Mouse (Mus musculus): ENCODE results near the gene Sqstm1. TPM values are rescaled to one million over a fixed set of nuclear protein-coding genes. Genes with fewer than 3 reads are reported as not detected.

Sqstm1 gene
- polyA plus RNA-seq, 1 experiment from 2014 or later, result 261 TPM

DNA sequence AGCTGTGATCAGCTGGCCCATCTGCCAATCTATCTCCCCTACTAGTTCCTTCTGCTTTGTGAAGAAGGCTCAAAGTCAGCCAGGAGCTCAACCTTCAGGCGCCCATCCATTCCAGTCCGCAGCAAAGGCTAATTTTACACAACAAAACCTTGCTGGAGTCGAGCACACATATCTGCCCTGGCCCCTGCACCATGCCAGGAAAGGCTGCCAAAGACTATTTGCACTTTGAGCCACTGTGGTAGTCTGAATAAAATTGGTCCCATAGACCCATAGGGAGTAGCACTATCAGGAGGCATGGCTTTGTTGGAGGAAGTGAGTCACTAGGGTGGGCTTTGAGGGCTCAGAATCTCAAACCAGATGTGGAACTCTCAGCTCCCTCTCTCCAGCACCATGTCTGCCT is 5.2 kb downstream of the Sqstm1 start:
- WGBS, result 61% methylated on average over 3 of the region's 3 CpGs
- Histone ChIP-seq H3K27me3 (ENCODE audit: control insufficient read depth, insufficient read depth, low read length) (no peaks in the 10 kb centered on the region), H3K4me2 (ENCODE audit: low read depth, low read length) (no peak overlapping the region), H3K36me3 (ENCODE audit: control insufficient read depth, insufficient read depth) (peaks cover 64% of the 10 kb centered on the region), H3K9me3 (replicated peaks; ENCODE audit: control insufficient read depth, low read length) (no peaks in the 10 kb centered on the region), H3K9ac (ENCODE audit: low read length) (no peak overlapping the region), H3K4me1 (ENCODE audit: control insufficient read depth, insufficient read depth, low read length) (peaks cover 12% of the 10 kb centered on the region), H3K27ac (ENCODE audit: low read length) (no peak overlapping the region), H3K4me3 (ENCODE audit: low read length) (no peak overlapping the region)
- ATAC-seq (replicated peaks; ENCODE audit: extremely low read depth, insufficient read depth, low FRiP score), result no peak

DNA sequence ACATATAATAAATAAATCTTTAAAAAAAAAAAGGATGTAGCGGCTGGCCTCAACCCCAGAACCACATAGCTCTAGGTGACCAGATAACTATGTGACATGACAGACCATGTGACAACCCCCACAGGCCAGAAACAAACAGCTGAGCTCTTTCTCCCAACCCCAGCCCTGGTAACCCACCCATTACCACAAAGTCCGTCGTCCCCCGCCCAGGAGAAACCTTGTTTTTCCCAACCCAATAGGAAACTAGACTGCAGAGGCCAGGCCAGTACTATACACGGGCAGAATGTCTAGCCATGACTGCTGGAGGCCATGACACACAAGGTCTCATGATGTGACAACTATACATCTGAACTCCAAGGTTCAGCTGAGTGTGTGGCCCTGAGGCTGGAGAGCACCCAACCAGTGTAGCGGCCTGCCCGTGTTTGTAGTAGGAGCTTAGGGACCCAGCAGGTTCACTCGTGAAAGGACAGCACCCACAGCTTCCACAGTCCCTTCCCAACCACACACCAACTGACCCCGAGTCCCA is 7.3 kb downstream of the Sqstm1 start:
- H3K9ac ChIP-seq (ENCODE audit: low read length), result no peak overlapping the region
- H3K27ac ChIP-seq (ENCODE audit: low read length), result no peak overlapping the region
- H3K4me1 ChIP-seq (ENCODE audit: control insufficient read depth, insufficient read depth, low read length), result 0 out of 2 replicates have a peak, but pooled peaks cover 2% of the 10 kb centered on the region
- peaks cover 80% of the 10 kb centered on the region for H3K36me3 ChIP-seq (ENCODE audit: control insufficient read depth, insufficient read depth)
- H3K27me3 ChIP-seq (ENCODE audit: control insufficient read depth, insufficient read depth, low read length), result no peaks in the 10 kb centered on the region
- WGBS, result 95% methylated on average over 9 of the region's 9 CpGs
- no peak overlapping the region for H3K4me3 ChIP-seq (ENCODE audit: low read length)
- ATAC-seq (replicated peaks; ENCODE audit: extremely low read depth, insufficient read depth, low FRiP score), result no peak
- no peaks in the 10 kb centered on the region for H3K9me3 ChIP-seq (replicated peaks; ENCODE audit: control insufficient read depth, low read length)
- H3K4me2 ChIP-seq (ENCODE audit: low read depth, low read length), result no peak overlapping the region

DNA sequence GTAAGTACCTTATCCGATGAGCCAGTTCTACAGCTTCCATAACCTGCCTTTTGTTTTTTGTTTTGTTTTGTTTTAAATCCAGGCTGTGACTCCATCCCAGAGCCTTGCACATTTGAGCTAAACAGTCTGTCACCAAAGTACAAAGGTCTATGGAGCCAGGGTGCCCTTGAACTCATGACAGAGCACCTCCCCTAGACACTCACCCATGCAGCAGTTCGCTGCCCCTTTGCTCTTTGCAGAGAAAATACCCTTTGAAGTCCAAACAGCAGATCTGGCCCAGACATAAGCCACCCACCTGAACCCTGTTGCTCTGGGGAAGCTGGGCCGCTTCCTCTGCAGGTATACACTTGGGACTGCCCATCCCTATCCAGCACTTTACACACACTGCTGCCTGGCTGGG is 9.0 kb downstream of the Sqstm1 start:
- Histone ChIP-seq H3K36me3 (ENCODE audit: control insufficient read depth, insufficient read depth) (peaks cover 75% of the 10 kb centered on the region), H3K9me3 (replicated peaks; ENCODE audit: control insufficient read depth, low read length) (no peaks in the 10 kb centered on the region), H3K27ac (ENCODE audit: low read length) (no peak overlapping the region), H3K27me3 (ENCODE audit: control insufficient read depth, insufficient read depth, low read length) (no peaks in the 10 kb centered on the region), H3K4me1 (ENCODE audit: control insufficient read depth, insufficient read depth, low read length) (0 out of 2 replicates have a peak, but pooled peaks cover 2% of the 10 kb centered on the region), H3K4me3 (ENCODE audit: low read length) (no peak overlapping the region), H3K4me2 (ENCODE audit: low read depth, low read length) (no peak overlapping the region), H3K9ac (ENCODE audit: low read length) (no peak overlapping the region)
- no peak for ATAC-seq (replicated peaks; ENCODE audit: extremely low read depth, insufficient read depth, low FRiP score)
- WGBS, result 91% methylated on average over 3 of the region's 3 CpGs

DNA sequence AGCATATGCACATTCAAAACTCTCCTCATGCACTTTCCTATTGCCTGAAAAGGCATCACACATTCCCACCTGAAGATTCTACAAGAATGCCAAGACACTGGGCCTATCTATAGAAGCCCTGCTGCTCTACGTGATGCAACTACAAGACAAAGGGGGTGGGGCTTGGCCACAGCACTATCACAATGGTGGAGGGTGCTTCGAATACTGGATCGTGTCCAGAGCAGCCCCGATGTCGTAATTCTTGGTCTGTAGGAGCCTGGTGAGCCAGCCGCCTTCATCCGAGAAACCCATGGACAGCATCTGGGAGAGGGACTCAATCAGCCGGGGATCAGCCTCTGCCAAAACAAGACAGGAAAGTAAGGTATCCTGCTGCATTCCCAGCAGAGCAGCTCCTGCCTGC is 10.0 kb downstream of the Sqstm1 start:
- Histone ChIP-seq H3K27me3 (ENCODE audit: control insufficient read depth, insufficient read depth, low read length) (no peaks in the 10 kb centered on the region), H3K27ac (ENCODE audit: low read length) (no peak overlapping the region), H3K4me1 (ENCODE audit: control insufficient read depth, insufficient read depth, low read length) (no peaks in the 10 kb centered on the region), H3K9ac (ENCODE audit: low read length) (no peak overlapping the region), H3K36me3 (ENCODE audit: control insufficient read depth, insufficient read depth) (peaks cover 66% of the 10 kb centered on the region), H3K9me3 (replicated peaks; ENCODE audit: control insufficient read depth, low read length) (no peaks in the 10 kb centered on the region), H3K4me3 (ENCODE audit: low read length) (no peak overlapping the region), H3K4me2 (ENCODE audit: low read depth, low read length) (no peak overlapping the region)
- ATAC-seq (replicated peaks; ENCODE audit: extremely low read depth, insufficient read depth, low FRiP score), result no peak
- 52% methylated on average over 8 of the region's 8 CpGs for WGBS

DNA sequence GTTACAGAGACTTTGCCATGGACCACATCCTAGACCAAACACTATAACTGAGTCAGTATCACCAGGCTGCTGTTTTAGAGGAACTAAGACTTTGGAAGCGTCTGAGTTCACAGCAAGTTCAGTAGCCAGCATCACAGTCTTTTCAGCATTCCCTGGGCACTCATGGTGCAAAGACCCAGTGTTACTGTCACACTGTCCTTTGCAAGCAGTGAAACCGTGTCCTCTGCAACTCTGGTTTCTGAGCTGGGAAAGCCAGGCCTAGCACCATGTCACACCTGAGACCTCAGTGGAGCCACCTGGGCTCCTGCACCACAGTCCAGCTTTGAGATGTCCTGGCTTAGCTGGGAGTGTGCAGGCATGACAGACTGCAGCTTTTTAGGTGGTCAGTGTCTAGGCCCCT is 11.7 kb downstream of the Sqstm1 start:
- no peaks in the 10 kb centered on the region for H3K4me1 ChIP-seq (ENCODE audit: control insufficient read depth, insufficient read depth, low read length)
- 88% methylated on average over 2 of the region's 2 CpGs for WGBS
- no peaks in the 10 kb centered on the region for H3K9me3 ChIP-seq (replicated peaks; ENCODE audit: control insufficient read depth, low read length)
- H3K27ac ChIP-seq (ENCODE audit: low read length), result no peak overlapping the region
- no peak overlapping the region for H3K9ac ChIP-seq (ENCODE audit: low read length)
- no peak overlapping the region for H3K4me2 ChIP-seq (ENCODE audit: low read depth, low read length)
- peaks cover 56% of the 10 kb centered on the region for H3K36me3 ChIP-seq (ENCODE audit: control insufficient read depth, insufficient read depth)
- H3K4me3 ChIP-seq (ENCODE audit: low read length), result no peak overlapping the region
- ATAC-seq (replicated peaks; ENCODE audit: extremely low read depth, insufficient read depth, low FRiP score), result no peak
- no peaks in the 10 kb centered on the region for H3K27me3 ChIP-seq (ENCODE audit: control insufficient read depth, insufficient read depth, low read length)

DNA sequence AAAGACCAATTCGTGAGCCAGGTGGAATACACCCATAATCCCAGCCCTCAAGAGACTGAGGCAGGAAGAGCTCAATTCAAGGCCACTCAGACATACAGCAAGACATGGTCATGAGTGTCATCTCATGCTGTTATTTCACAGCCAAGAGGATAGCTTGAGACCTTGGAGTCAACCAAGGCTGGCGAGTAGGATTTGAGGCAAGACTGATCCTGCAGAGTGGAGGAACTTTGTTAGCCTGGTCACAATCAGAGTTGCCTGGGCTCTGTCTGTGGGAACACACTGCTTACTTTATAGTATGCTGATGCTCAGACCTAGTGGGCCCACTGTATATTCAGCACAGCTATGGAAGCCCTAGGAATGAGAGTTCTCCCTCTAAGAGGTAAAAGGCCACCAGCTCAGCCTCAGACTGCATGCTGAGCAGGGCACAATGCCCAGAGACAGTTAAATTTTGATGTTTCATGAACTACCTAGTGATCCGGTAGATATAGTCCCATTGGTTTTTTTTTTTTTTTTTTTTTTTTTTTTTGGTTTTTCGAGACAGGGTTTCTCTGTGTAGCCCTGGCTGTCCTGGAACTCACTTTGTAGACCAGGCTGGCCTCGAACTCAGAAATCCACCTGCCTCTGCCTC is 12.3 kb downstream of the Sqstm1 start:
- no peak for ATAC-seq (replicated peaks; ENCODE audit: extremely low read depth, insufficient read depth, low FRiP score)
- no peaks in the 10 kb centered on the region for H3K4me1 ChIP-seq (ENCODE audit: control insufficient read depth, insufficient read depth, low read length)
- no peak overlapping the region for H3K27ac ChIP-seq (ENCODE audit: low read length)
- H3K4me2 ChIP-seq (ENCODE audit: low read depth, low read length), result no peak overlapping the region
- H3K4me3 ChIP-seq (ENCODE audit: low read length), result no peak overlapping the region
- H3K9ac ChIP-seq (ENCODE audit: low read length), result no peak overlapping the region
- H3K27me3 ChIP-seq (ENCODE audit: control insufficient read depth, insufficient read depth, low read length), result no peaks in the 10 kb centered on the region
- 75% methylated on average over 4 of the region's 5 CpGs for WGBS
- H3K36me3 ChIP-seq (ENCODE audit: control insufficient read depth, insufficient read depth), result peaks cover 53% of the 10 kb centered on the region
- no peaks in the 10 kb centered on the region for H3K9me3 ChIP-seq (replicated peaks; ENCODE audit: control insufficient read depth, low read length)

DNA sequence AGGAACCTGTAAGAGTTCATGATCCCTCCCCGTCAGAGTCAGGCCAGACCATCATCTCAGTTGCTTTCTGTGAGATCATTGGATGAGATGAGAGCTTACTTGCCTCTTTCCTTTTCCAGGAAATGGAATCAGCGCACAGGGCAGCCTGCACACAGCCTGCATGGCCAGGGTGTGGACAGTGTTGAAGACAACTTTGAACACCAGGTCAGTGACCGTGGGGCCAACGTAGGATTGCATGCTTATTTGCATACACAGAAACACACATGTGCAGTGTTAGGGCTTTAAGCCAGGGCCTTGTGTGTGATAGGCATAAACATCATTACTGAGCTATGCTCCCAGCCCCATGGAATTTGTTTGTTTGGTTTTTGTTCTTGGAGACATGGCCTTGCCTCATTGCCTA is 13.1 kb downstream of the Sqstm1 start:
- H3K4me3 ChIP-seq (ENCODE audit: low read length), result no peak overlapping the region
- WGBS, result 85% methylated on average over 4 of the region's 4 CpGs
- H3K4me1 ChIP-seq (ENCODE audit: control insufficient read depth, insufficient read depth, low read length), result no peaks in the 10 kb centered on the region
- peaks cover 47% of the 10 kb centered on the region for H3K36me3 ChIP-seq (ENCODE audit: control insufficient read depth, insufficient read depth)
- H3K27me3 ChIP-seq (ENCODE audit: control insufficient read depth, insufficient read depth, low read length), result no peaks in the 10 kb centered on the region
- H3K9ac ChIP-seq (ENCODE audit: low read length), result no peak overlapping the region
- no peak overlapping the region for H3K4me2 ChIP-seq (ENCODE audit: low read depth, low read length)
- no peaks in the 10 kb centered on the region for H3K9me3 ChIP-seq (replicated peaks; ENCODE audit: control insufficient read depth, low read length)
- ATAC-seq (replicated peaks; ENCODE audit: extremely low read depth, insufficient read depth, low FRiP score), result no peak
- H3K27ac ChIP-seq (ENCODE audit: low read length), result no peak overlapping the region

DNA sequence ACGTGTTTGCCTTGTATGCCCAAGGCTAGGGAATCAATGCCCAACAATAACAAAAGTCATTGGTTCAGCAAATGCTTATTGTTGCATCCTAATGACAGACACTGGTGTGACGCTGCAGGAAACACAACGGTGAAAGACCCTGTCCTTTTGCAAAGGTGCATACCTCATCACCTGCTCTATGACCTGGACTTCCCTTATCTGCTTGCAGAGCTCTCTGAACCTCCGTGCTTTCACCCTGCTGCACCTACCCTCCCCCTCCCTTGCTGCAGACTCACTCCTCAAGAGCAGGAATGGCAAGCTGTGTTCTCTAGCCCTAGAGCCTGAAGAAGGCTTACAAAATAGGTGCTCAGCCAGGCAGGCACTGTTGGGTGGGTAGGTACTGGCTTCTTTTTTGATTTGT is 15.8 kb downstream of the Sqstm1 start:
- 69% methylated on average over 4 of the region's 4 CpGs for WGBS
- 0 out of 2 replicates have a peak, but pooled peaks cover 3% of the 10 kb centered on the region for H3K4me1 ChIP-seq (ENCODE audit: control insufficient read depth, insufficient read depth, low read length)
- H3K9ac ChIP-seq (ENCODE audit: low read length), result no peak overlapping the region
- H3K9me3 ChIP-seq (replicated peaks; ENCODE audit: control insufficient read depth, low read length), result no peaks in the 10 kb centered on the region
- no peak for ATAC-seq (replicated peaks; ENCODE audit: extremely low read depth, insufficient read depth, low FRiP score)
- H3K4me3 ChIP-seq (ENCODE audit: low read length), result no peak overlapping the region
- H3K4me2 ChIP-seq (ENCODE audit: low read depth, low read length), result no peak overlapping the region
- H3K36me3 ChIP-seq (ENCODE audit: control insufficient read depth, insufficient read depth), result peaks cover 20% of the 10 kb centered on the region
- no peak overlapping the region for H3K27ac ChIP-seq (ENCODE audit: low read length)
- H3K27me3 ChIP-seq (ENCODE audit: control insufficient read depth, insufficient read depth, low read length), result no peaks in the 10 kb centered on the region

DNA sequence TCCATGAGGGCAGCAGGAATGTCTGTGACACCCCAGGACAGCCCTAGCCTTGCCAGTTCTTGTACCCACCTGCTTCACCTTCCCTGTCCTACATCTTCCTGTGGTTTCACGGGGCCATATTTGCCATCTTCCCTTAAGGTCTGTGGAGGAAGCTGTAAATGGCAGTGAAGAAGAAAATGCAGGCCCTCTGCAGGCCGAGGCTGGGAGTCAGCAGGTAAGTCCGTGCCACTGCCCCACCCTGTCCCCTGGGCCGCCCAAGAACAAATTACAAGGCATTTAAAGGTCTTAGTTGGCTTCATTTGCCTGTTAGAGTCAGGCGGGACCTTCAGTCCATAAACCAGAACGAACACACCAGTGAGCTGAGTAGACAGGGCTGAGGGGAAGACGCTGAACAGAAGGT is 16.6 kb downstream of the Sqstm1 start:
- H3K4me2 ChIP-seq (ENCODE audit: low read depth, low read length), result no peak overlapping the region
- no peak overlapping the region for H3K27ac ChIP-seq (ENCODE audit: low read length)
- H3K4me3 ChIP-seq (ENCODE audit: low read length), result no peak overlapping the region
- 0 out of 2 replicates have a peak, but pooled peaks cover 3% of the 10 kb centered on the region for H3K4me1 ChIP-seq (ENCODE audit: control insufficient read depth, insufficient read depth, low read length)
- WGBS, result 76% methylated on average over 7 of the region's 7 CpGs
- ATAC-seq (replicated peaks; ENCODE audit: extremely low read depth, insufficient read depth, low FRiP score), result no peak
- no peaks in the 10 kb centered on the region for H3K27me3 ChIP-seq (ENCODE audit: control insufficient read depth, insufficient read depth, low read length)
- H3K9me3 ChIP-seq (replicated peaks; ENCODE audit: control insufficient read depth, low read length), result no peaks in the 10 kb centered on the region
- no peak overlapping the region for H3K9ac ChIP-seq (ENCODE audit: low read length)
- peaks cover 13% of the 10 kb centered on the region for H3K36me3 ChIP-seq (ENCODE audit: control insufficient read depth, insufficient read depth)

All from heart, embryonic 16.5 days (tissue).